Mouse (Mus musculus) stomach, postnatal 0 days (tissue): ENCODE measurements around the gene Fth1.

Experiments used
- CTCF ChIP-seq: IDR thresholded peaks from 2 replicates; pipeline ENCODE4 v1.5.1; 2016; ENCODE audit warnings: antibody characterized with exemption, low read depth, mild to moderate bottlenecking, moderate library complexity
- EP300 ChIP-seq: optimal IDR thresholded peaks from 2 replicates; pipeline ENCODE3; 2016; ENCODE audit warnings: antibody characterized with exemption

- TF ChIP-seq CTCF (no peak), EP300 (no peak)
Observed at GRCm38 (mm10) chr19:9960769-9961168, 19.6 kb upstream of the Fth1 start.
